Mouse (Mus musculus) small intestine, adult 2 months (tissue): ENCODE measurements around the gene Neb.

Experiments used
- CTCF ChIP-seq: fragments of 200-500 bp; IDR thresholded peaks from 2 replicates; pipeline ENCODE4 v1.5.1; 2012; ENCODE audit warnings: low read depth, mild to moderate bottlenecking, control low read depth, inconsistent platforms, low read length, moderate library complexity, mixed read lengths; ENCODE audit not compliant: insufficient replicate concordance, insufficient read length; ENCODE audit errors: extremely low read depth
- POLR2A ChIP-seq: fragments of 200-500 bp; IDR thresholded peaks from 2 replicates; pipeline ENCODE4 v1.6.1; 2012; ENCODE audit warnings: low read depth, mild to moderate bottlenecking, control low read depth, inconsistent platforms, low read length, moderate library complexity

GRCm38 (mm10) chr2:52179678-52180077 is 198.6 kb downstream of the Neb start:
- TF ChIP-seq CTCF, result no peak
- TF ChIP-seq POLR2A, result no peak
